Mouse (Mus musculus): ENCODE measurements at regions not wholly inside any gene's neighbourhood (a gene's known extent, or its start where the extent isn't known, plus 50 kb on each side); places are given as distances from the start of the nearest gene placed in this dataset.

DNA sequence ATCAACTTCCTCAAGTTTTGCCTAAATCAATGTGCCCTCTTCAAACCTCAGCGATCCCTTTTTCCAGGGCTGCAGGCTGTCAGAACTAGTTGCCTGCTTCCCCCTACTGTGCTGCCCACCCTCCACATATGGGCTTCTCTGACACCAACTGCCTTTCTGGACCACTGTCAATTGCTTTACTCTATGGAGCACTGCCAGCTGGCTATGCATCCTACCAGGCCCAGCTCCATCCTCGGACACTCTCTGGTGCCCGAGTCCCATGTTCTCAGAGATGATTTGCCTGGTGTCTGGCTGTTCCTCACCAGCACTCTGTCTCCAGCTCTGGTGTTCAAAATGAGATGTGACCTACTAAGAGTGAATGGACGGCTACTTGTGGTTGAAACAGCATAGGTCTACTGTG lies 54.4 kb upstream of the E2f3 start:
- Histone ChIP-seq H3K36me3 (no peaks in the 10 kb centered on the region), H3K9me3 (no peaks in the 10 kb centered on the region), H3K27ac (no peak overlapping the region), H3K4me2 (no peak overlapping the region), H3K27me3 (no peaks in the 10 kb centered on the region), H3K4me3 (no peak overlapping the region), H3K9ac (no peak overlapping the region), H3K4me1 (no peaks in the 10 kb centered on the region)
- 84% methylated on average over 4 of the region's 4 CpGs for WGBS
- ATAC-seq (ENCODE audit: insufficient number of reproducible peaks, low FRiP score, low TSS enrichment, low read depth) = no peak

DNA sequence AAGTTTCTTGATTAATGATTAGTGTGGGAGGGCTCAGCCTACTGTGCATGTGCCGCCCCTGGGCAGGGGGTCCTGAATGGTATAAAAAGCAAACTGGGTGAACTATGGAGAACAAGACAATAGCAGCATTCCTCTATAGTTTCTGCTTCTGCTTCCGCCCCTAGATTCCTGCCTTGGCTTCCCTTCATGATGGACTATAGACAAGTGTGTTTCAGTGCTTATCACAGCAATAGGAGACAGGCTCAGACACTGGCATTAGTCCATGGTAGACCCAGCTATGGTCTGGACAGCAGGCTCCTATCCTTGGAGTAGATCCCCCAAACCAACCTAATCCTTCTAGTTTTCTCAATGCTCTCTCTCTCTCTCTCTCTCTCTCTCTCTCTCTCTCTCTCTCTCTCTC lies 53.9 kb upstream of the E2f3 start:
- no peak for ATAC-seq (ENCODE audit: insufficient number of reproducible peaks, low FRiP score, low TSS enrichment, low read depth)
- Histone ChIP-seq H3K4me1 (no peaks in the 10 kb centered on the region), H3K4me3 (no peak overlapping the region), H3K4me2 (no peak overlapping the region), H3K9ac (no peak overlapping the region), H3K9me3 (no peaks in the 10 kb centered on the region), H3K27me3 (no peaks in the 10 kb centered on the region), H3K36me3 (no peaks in the 10 kb centered on the region), H3K27ac (no peak overlapping the region)
- WGBS = 81% methylated on average over 2 of the region's 2 CpGs

DNA sequence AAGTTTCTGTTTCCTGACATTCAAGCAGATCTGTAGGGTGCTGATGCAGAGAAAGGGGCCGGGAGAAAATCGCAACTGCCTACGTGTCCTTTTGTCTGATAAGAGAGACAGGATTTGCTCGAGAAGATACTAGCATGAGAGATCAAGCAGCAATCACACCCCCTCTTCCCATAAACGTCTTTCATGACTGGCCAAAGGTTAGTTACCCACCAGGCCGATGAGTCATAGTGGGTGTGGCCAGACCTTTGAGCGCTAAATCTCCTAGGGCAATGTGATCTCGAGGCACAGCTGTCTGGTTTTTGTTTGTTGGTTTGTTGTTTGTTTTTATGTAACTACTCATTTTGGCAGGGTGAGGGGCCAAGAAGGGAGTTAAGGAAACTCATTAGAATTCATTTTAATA lies 50.7 kb upstream of the E2f3 start:
- Histone ChIP-seq H3K9me3 (no peaks in the 10 kb centered on the region), H3K4me3 (no peak overlapping the region), H3K36me3 (no peaks in the 10 kb centered on the region), H3K27me3 (no peaks in the 10 kb centered on the region), H3K9ac (no peak overlapping the region), H3K4me2 (no peak overlapping the region), H3K27ac (no peak overlapping the region), H3K4me1 (no peaks in the 10 kb centered on the region)
- WGBS = 64% methylated on average over 8 of the region's 8 CpGs
- no peak for ATAC-seq (ENCODE audit: insufficient number of reproducible peaks, low FRiP score, low TSS enrichment, low read depth)

DNA sequence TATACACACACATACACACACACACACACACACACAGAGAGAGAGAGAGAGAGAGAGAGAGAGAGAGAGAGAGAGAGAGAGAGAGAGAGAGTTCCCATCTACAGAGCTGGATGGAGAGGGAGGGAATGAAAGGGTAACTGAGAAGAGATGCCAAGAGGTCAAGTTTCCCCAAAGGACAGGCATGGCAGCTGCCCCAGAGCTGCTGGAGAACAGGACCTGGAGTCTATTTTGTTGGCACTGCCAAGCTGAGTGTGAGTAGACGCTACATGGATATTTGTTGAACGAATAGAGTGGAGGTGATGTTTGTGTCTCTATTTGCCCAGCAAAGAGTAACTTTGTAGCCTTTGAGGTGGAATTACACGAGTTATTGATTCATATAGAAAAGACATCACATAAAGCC lies 50.2 kb upstream of the E2f3 start:
- Histone ChIP-seq H3K9ac (no peak overlapping the region), H3K27me3 (no peaks in the 10 kb centered on the region), H3K4me3 (no peak overlapping the region), H3K4me1 (no peaks in the 10 kb centered on the region), H3K27ac (no peak overlapping the region), H3K36me3 (no peaks in the 10 kb centered on the region), H3K4me2 (no peak overlapping the region), H3K9me3 (no peaks in the 10 kb centered on the region)
- ATAC-seq (ENCODE audit: insufficient number of reproducible peaks, low FRiP score, low TSS enrichment, low read depth) = no peak
- WGBS = 89% methylated on average over 3 of the region's 3 CpGs
